Mouse (Mus musculus) embryonic facial prominence, embryonic 13.5 days (tissue): ENCODE data around the gene Emp1. TPM values are rescaled to one million over a fixed set of nuclear protein-coding genes. Genes with fewer than 3 reads are reported as not detected.

Experiments used
- ATAC-seq: fragments of 200-750 bp; cut with Nextera tagmentation; 2 replicates; pipeline ENCODE4 v1.8.0; 2017; ENCODE audit warnings: low read depth; ENCODE audit not compliant: insufficient number of reproducible peaks, insufficient read depth, low FRiP score, low TSS enrichment
- H3K27ac ChIP-seq: fragments of 300-500 bp; sonication (generic); 2 replicates; pipeline ENCODE4 v1.5.1; 2015; ENCODE audit warnings: moderate library complexity, mild to moderate bottlenecking, inconsistent platforms
- H3K27me3 ChIP-seq: fragments of 300-500 bp; sonication (generic); 2 replicates; pipeline ENCODE4 v1.6.1; 2015; ENCODE audit warnings: mild to moderate bottlenecking, inconsistent platforms
- H3K36me3 ChIP-seq: fragments of 300-500 bp; sonication (generic); 2 replicates; pipeline ENCODE4 v1.6.1; 2015; ENCODE audit warnings: mild to moderate bottlenecking, inconsistent platforms
- H3K4me1 ChIP-seq: fragments of 300-500 bp; sonication (generic); 2 replicates; pipeline ENCODE4 v1.6.1; 2015; ENCODE audit warnings: inconsistent platforms
- H3K4me2 ChIP-seq: fragments of 300-500 bp; sonication (generic); 2 replicates; pipeline ENCODE4 v1.6.1; 2015; ENCODE audit warnings: moderate library complexity, mild to moderate bottlenecking, inconsistent platforms
- H3K4me3 ChIP-seq: fragments of 300-500 bp; sonication (generic); 2 replicates; pipeline ENCODE4 v1.5.1; 2015; ENCODE audit warnings: mild to moderate bottlenecking, inconsistent platforms
- H3K9ac ChIP-seq: fragments of 300-500 bp; sonication (generic); 2 replicates; pipeline ENCODE4 v1.6.1; 2015; ENCODE audit warnings: mild to moderate bottlenecking, inconsistent platforms
- H3K9me3 ChIP-seq: fragments of 300-500 bp; sonication (generic); 2 replicates; pipeline ENCODE4 v1.6.1; 2016; ENCODE audit warnings: inconsistent platforms
- WGBS: fragments of 180-500 bp; shearing (Covaris S2); methylation state at CpG from one replicate; pipeline ENCODE4 v1.1.7; 2015; ENCODE audit warnings: mixed read lengths; 5-methylcytosine and 5-hydroxymethylcytosine counted together
- polyA plus RNA-seq: library from polyadenylated mRNA; unstranded; fragments of >200 nt; fragmentation: Nextera tagmentation; extraction: Ambion mirVana; gene quantifications from 2 replicates; pipeline ENCODE4 v1.2.1, GENCODE M21; 2015

Gene Emp1
- polyA plus RNA-seq, 1 experiment from 2014 or later = 71.9 TPM

DNA sequence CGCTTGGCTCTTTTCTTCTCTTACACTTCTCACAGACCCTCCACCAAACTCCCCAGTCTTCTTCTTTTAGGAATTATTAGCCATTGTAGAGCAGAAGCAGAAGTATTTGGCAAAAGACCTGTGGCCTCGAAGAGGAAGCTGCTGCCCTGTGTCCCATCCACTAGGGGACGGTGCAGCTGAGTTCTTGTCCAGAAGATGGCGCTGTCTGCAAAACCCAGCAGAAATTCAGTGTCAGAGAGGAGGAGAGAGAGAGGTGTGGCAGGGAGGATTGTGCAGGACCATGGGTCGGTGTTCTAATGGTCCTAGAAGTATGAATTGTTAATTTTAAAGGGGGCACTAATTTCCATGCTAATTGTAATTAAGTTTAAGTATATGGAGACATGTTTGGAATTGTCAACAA is 55.1 kb downstream of the Emp1 start:
- no peaks in the 10 kb centered on the region for H3K27me3 ChIP-seq
- no peak overlapping the region for H3K9ac ChIP-seq
- no peak overlapping the region for H3K4me3 ChIP-seq
- no peak overlapping the region for H3K4me2 ChIP-seq
- no peaks in the 10 kb centered on the region for H3K9me3 ChIP-seq
- no peaks in the 10 kb centered on the region for H3K36me3 ChIP-seq
- H3K4me1 ChIP-seq = no peaks in the 10 kb centered on the region
- H3K27ac ChIP-seq = no peak overlapping the region
- no peak for ATAC-seq
- WGBS = 37% methylated on average over 5 of the region's 5 CpGs

DNA sequence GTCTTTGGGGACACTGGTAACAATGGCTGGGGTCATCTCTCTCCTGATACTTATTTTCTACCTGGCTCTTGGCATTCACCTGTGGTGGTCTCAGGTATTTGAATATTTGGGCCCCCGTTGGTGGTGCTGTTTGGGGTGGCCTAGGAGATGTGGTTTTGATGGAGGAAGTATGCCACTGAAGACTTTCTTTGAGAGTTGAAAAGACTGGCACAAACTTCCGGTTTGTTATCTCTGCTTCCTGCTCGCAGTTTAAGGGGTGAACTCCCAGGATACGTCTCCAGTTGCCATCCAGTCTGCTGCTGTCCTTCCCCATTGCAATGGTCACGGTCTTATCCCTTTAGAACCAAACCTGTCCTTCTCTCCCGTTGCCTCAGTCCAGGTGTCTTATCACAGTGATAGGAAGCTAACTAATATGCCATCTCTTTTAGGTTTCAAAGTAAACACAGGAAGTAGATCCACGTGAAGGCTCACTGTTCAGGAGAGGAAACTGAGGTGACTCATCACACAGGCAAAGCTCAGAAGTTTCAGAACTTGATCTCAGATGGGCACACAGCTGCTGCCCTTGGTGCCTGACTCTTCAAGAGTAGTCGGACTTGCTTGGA is 56.0 kb downstream of the Emp1 start:
- Histone ChIP-seq H3K27ac (no peak overlapping the region), H3K9ac (no peak overlapping the region), H3K27me3 (no peaks in the 10 kb centered on the region), H3K9me3 (0 out of 2 replicates have a peak, but pooled peaks cover 6% of the 10 kb centered on the region), H3K36me3 (no peaks in the 10 kb centered on the region; the same call in 1 of the 2 replicates), H3K4me3 (no peak overlapping the region), H3K4me1 (no peaks in the 10 kb centered on the region), H3K4me2 (no peak overlapping the region)
- 84% methylated on average over 8 of the region's 8 CpGs for WGBS
- no peak for ATAC-seq

GRCm38 (mm10) chr6:135428246-135428645 is 65.9 kb downstream of the Emp1 start:
- Histone ChIP-seq H3K4me2 (no peak overlapping the region), H3K9ac (no peak overlapping the region), H3K27ac (no peak overlapping the region), H3K36me3 (no peaks in the 10 kb centered on the region; the same call in 1 of the 2 replicates), H3K27me3 (no peaks in the 10 kb centered on the region), H3K4me3 (no peak overlapping the region), H3K4me1 (peaks cover 9% of the 10 kb centered on the region; the same call in 1 of the 2 replicates), H3K9me3 (no peaks in the 10 kb centered on the region)
- WGBS = 87% methylated on average over 2 of the region's 2 CpGs
- no peak for ATAC-seq

- H3K27ac ChIP-seq = 0 out of 2 replicates have a peak overlapping the region, but pooled peaks have one; percentile 18
- H3K4me3 ChIP-seq = no peak overlapping the region
- no peak overlapping the region for H3K4me2 ChIP-seq
- no peaks in the 10 kb centered on the region for H3K9me3 ChIP-seq
- no peaks in the 10 kb centered on the region for H3K27me3 ChIP-seq
- no peak for ATAC-seq
- H3K9ac ChIP-seq = no peak overlapping the region
- H3K4me1 ChIP-seq = peaks cover 9% of the 10 kb centered on the region; the same call in 1 of the 2 replicates
- H3K36me3 ChIP-seq = no peaks in the 10 kb centered on the region
- 24% methylated on average over 8 of the region's 8 CpGs for WGBS
These were observed 67.0 kb downstream of the Emp1 start for GRCm38 (mm10) chr6:135429268-135429909.

DNA sequence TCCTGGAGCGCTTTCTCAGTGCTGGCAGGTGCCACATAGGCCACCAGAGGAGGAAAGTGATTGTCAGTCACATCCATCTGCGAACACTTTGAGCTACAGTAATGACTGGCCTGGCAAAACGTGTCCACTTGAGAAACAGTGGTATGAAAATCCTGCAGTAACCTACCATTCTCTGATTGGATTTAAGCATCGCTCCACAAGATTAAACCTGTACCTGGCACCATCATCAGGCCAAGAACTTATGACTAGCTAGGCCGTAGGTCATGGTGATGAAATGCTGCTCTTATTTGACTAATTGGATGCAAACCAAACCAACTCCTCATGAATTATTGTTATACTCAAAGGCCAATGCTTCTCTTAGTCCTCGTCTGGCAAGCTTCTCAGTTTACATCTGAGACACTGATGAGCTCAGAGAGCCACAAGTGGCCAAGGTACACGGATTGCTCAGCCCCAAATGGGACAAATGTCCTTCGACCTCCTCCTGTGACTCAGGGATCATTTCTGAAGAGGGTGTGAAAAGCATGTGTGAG is 68.2 kb downstream of the Emp1 start:
- Histone ChIP-seq H3K9me3 (no peaks in the 10 kb centered on the region), H3K36me3 (no peaks in the 10 kb centered on the region), H3K4me3 (no peak overlapping the region), H3K4me2 (no peak overlapping the region), H3K27ac (no peak overlapping the region), H3K4me1 (peaks cover 9% of the 10 kb centered on the region; the same call in 1 of the 2 replicates), H3K27me3 (no peaks in the 10 kb centered on the region), H3K9ac (no peak overlapping the region)
- ATAC-seq = no peak
- WGBS = 79% methylated on average over 8 of the region's 8 CpGs

Other genes starting within 250 kb of the Emp1 start
- not detected in 2 replicates for gene Gprc5d, start 244.3 kb upstream of the Emp1 start, polyA plus RNA-seq
- 23.4 and 27.5 TPM in 2 replicates for gene Fam234b, start 164.6 kb upstream of the Emp1 start, polyA plus RNA-seq
- 7.5 TPM in 2 replicates for gene Hebp1, start 164.5 kb upstream of the Emp1 start, polyA plus RNA-seq
- 0.25 and 0.65 TPM in 2 replicates for gene Gsg1, start 108.2 kb upstream of the Emp1 start, polyA plus RNA-seq
- gene Pbp2, start 52.1 kb upstream of the Emp1 start, polyA plus RNA-seq = not detected in 2 replicates